Mouse (Mus musculus) CH12.LX (cell line): ENCODE data around the gene Upf2.

ENCODE experiments used
- CHD2 ChIP-seq: IDR thresholded peaks from 2 replicates; pipeline ENCODE4 v1.6.1; 2011; ENCODE audit warnings: low read length, improper control_type of control experiment
- ELF1 ChIP-seq: IDR thresholded peaks from 2 replicates; pipeline ENCODE4 v1.6.1; 2014; ENCODE audit warnings: low read depth, mild to moderate bottlenecking, inconsistent platforms, low read length, improper control_type of control experiment
- EP300 ChIP-seq: IDR thresholded peaks from 2 replicates; pipeline ENCODE4 v1.6.1; 2011; ENCODE audit warnings: low read length, improper control_type of control experiment
- ETS1 ChIP-seq: conservative IDR thresholded peaks from 2 replicates; pipeline ENCODE4 v1.6.1; 2012; ENCODE audit warnings: low read depth, mild to moderate bottlenecking, inconsistent platforms, low read length, improper control_type of control experiment, moderate library complexity
- POLR2AphosphoS2 ChIP-seq: IDR thresholded peaks from 2 replicates; pipeline ENCODE4 v1.6.1; 2011; ENCODE audit warnings: low read depth, low read length, improper control_type of control experiment
- RCOR1 ChIP-seq: conservative IDR thresholded peaks from 2 replicates; pipeline ENCODE4 v1.6.1; 2012; ENCODE audit warnings: low read depth, mild to moderate bottlenecking, inconsistent platforms, low read length, improper control_type of control experiment
- SIN3A ChIP-seq: IDR thresholded peaks from 2 replicates; pipeline ENCODE4 v1.6.1; 2012; ENCODE audit warnings: low read length, improper control_type of control experiment, inconsistent platforms
- TCF12 ChIP-seq: IDR thresholded peaks from 2 replicates; pipeline ENCODE4 v1.6.1; 2014; ENCODE audit warnings: low read depth, mild to moderate bottlenecking, inconsistent platforms, low read length, improper control_type of control experiment

- TF ChIP-seq CHD2: no peak
- no peak for TF ChIP-seq ELF1
- no peak for TF ChIP-seq SIN3A
- TF ChIP-seq RCOR1: no peak
- no peak for TF ChIP-seq TCF12
- TF ChIP-seq EP300: no peak
- no peak for TF ChIP-seq POLR2AphosphoS2
- no peak for TF ChIP-seq ETS1
Observed at GRCm38 (mm10) chr2:5940936-5941335, 10.3 kb upstream of the Upf2 start.
